Mouse (Mus musculus) urinary bladder, adult 2 months (tissue): ENCODE measurements at regions not wholly inside any gene's neighbourhood (a gene's known extent, or its start where the extent isn't known, plus 50 kb on each side); places are given as distances from the start of the nearest gene placed in this dataset.

Source experiments
- DNase-seq: peaks from one replicate; pipeline ENCODE4 v3.0.0; 2022; ENCODE audit warnings: low spot score

- no peak for DNase-seq
Measured at GRCm38 (mm10) chr3:149110831-149111230, 120.5 kb upstream of the Adgrl2 start.

- DNase-seq, result no peak
Measured at GRCm38 (mm10) chr3:149105709-149106450, 115.5 kb upstream of the Adgrl2 start.

DNA sequence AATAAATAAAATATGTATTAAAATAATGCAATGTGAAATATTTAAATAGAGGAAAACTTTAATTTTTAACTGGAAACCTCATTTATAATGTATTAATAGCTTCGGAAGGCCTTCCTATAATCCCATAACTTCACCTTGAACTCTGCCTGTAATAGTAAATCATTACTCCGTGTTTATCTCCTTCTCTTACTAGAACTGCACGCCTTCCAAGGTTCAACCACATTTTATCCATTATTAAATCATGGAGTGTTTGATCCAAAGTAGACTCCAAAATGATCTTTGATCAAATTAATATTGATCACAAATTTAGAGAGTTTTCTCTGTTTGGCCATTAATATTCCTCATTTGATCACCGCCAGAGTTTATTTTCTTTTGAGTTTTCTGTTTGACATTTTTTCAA is 114.8 kb upstream of the Adgrl2 start:
- DNase-seq, result no peak

DNA sequence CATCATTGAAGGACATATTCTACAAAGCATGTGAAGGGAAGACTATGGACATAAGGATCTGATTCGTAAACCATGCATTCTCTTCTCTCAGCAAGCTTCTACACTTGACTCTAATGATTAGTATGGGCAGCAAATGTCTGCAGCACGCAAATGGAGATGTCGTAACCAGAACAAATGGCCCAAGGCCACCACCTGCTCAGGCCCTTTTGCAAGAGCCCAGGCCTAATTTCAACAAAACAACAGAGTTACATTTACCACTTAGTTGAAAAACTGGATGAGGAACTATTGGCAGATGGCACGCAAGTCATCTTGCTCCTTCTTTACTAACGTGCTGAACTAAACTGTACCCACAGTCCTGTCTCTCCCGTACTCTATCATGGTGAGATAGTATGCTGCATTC is 113.7 kb upstream of the Adgrl2 start:
- DNase-seq, result no peak

DNA sequence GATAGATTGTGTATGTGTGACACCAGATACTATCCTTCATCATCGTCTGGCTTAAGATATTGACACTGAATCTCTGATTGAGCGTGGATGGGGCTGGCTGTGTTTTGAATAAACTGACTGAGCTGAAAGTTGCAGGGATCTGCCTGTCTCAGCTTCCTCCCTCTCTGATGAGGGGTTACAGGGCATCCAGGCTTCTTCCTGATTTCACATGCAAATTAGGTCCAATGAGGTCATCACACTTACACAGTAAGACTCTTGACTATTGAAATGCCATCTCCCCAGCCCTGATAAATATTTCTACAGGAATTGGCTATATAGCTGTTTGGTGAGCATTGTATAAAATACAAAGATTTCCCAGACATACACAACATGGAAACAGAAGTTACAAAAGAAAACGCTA is 113.1 kb upstream of the Adgrl2 start:
- DNase-seq, result no peak

GRCm38 (mm10) chr3:149102846-149103245 is 112.5 kb upstream of the Adgrl2 start:
- no peak for DNase-seq

- DNase-seq, result no peak
Measured at GRCm38 (mm10) chr3:149101785-149102184, 111.4 kb upstream of the Adgrl2 start.

- no peak for DNase-seq
Measured at GRCm38 (mm10) chr3:149098764-149099163, 108.4 kb upstream of the Adgrl2 start.

DNA sequence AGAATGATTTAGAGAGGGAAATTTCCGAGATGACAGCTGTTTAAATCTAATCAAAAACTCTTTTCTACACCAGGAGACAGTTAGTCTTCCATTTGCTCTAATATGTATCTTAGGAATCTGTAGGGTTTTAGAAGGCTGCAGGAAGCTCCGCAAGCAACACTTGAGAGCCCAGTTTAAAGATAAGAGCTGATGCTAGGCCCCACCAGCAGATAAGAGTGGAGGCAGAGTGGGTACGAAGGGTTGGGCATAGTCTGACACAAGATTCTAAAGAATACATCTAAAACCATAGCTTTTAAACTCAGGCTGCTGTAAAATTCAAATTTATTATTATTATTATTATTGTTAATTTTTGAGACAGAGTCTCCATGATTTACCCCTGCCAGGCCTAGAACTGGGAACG is 106.7 kb upstream of the Adgrl2 start:
- DNase-seq, result no peak

DNA sequence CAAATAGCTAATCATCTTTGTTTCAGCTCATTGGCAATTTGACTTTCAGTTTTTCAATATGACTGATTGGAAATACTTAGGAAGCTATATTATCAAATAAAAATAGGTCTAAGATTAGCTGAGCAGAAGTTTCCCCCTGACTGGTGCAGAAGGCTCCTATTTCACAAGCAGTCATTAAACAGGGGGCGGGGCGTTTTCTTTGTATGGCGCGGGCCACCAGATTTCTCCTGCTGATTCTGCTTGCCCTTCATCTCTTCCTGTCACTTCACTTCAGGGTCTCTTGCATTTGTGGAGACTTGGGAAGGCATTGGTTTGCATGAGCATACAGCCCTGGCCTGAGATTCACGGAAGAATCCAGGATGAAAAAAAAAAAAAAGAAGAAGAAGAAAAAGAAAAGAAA is 102.3 kb upstream of the Adgrl2 start:
- no peak for DNase-seq

GRCm38 (mm10) chr3:149090103-149090502 is 99.7 kb upstream of the Adgrl2 start:
- DNase-seq, result no peak

DNA sequence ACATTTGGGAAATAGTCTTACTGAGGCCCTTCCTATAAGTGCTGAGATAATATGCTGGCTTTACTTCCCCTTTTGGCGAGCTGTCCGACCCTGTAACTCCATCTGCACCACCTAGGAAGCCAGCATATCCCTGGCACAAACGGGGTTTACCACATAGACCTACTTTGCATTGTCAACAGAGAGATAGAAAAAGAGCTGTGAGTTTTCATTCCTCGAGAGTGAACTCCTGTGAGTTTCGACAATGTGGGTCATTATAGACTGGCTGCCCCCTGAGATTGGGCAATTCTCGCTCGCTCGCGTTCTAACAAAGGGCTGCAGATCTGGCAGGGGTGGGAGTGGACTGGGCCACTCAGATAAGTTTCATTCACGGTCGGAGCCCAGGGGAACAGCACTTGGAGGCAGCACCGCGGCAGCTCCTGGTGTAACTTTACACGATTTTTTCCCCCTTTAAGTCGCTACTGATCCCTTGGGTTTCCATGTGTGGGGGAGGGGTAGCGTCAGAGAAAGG is 98.3 kb upstream of the Adgrl2 start:
- no peak for DNase-seq

- no peak for DNase-seq
Measured at GRCm38 (mm10) chr3:149087488-149087887, 97.1 kb upstream of the Adgrl2 start.

- no peak for DNase-seq
Measured at GRCm38 (mm10) chr3:149086704-149087103, 96.3 kb upstream of the Adgrl2 start.

- no peak for DNase-seq
Measured at GRCm38 (mm10) chr3:149086086-149086485, 95.7 kb upstream of the Adgrl2 start.

- no peak for DNase-seq
Measured at GRCm38 (mm10) chr3:149084861-149085598, 94.7 kb upstream of the Adgrl2 start.

- no peak for DNase-seq
Measured at GRCm38 (mm10) chr3:149083391-149083790, 93.0 kb upstream of the Adgrl2 start.

GRCm38 (mm10) chr3:149078881-149079280 is 88.5 kb upstream of the Adgrl2 start:
- no peak for DNase-seq

DNA sequence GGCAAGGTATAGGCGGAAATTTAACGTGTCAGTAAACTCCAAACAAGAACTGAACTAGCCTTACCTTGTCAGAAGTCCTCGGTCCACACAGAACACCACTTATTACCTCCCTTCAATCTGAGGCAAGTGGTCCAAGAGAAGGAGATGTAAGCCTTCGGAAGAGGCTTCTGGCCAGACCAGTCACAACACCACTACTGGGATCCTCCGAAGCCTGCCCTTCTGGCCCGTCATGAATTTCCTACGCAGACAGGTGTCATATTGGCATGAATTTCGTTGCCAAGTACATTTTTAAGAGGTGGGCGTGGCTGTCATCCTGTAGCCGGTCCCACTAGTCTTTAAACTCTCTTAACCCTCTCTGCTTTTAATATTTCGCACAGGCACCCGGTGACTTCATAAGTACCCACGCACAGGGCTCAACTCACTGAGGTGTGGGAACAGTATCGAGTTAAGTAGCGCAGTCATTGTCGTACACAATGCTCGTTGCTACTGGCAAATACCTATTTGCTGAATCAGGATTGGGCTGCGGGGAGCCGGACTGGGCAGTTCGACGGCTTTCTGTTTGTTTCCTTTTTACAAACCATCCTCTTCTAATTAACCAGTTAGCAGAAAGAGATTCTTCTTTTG is 86.7 kb upstream of the Adgrl2 start:
- peak; percentile 34 for DNase-seq

DNA sequence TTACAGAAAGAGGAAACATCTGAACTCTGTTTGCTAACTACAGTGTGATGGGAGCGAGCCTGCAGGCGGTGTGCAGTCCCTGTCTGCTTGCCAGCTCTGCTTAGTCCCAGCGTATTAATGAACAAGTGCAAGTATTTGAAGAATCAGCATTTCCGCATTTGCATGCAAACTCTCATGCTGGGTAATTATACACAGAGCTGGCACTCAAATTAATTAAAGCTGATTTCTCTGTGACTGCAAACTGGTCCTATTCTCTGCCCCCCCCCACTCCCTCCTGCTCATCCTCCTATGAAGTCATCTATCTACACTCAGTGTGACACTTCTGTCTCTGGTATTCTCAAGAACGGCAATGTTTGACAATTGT is 85.1 kb upstream of the Adgrl2 start:
- DNase-seq, result no peak

DNA sequence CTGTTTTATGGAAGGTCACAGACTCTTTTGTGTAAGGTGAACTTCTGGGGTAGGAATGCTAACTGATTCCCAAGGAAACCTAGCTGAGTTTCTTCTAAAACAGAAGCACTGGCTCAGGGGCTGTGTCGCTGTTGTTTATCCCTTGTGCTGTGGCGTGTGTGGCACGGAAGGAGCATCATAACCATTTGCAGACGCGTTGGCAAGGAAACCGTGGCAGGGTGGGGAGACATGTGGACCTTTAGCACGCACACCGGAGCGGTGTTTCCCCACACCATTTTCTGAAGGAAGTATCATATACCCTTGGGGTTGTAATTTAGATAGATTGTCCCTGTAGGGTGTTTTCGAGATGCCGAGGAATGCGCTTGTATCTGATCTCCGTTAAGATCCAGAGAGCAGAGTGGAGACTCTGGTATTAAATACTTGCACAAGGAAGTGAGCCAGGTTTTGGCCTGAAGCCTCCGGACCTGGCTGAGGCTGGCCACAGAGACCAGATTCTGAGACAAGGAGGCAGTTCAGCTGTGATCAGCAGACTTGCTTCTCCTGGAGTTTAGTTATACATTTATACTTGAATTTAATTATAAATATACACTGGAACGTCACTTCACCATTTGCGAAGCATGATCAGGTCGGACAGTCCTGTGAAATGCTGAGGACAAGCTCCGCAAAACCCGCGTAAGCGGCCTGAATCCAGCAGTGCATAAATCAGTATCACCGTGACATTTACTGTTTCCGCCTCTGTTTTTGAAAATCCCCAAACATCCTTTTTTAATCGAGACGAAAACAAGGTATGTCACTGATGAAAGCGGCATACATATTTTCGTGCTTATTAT is 84.5 kb upstream of the Adgrl2 start:
- no peak for DNase-seq

DNA sequence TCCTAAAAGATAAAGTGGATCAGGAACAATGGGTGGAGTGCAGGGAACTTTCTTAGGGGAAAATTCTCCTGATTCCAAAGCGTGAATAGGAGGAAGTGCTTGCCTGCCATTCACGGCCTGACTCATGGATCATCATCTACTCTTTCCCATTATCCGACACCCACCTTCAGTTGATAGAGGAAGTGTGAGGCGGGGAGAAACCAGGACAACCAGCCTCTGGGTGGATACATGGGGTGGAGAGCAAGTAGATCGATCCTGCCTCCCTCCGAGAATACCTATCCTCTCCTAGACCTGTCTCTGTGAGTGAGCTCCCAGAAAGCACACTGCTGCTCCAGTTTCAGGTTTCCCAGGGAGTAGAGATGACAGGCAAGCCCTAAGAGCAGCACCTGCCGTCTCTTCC is 79.8 kb upstream of the Adgrl2 start:
- DNase-seq, result no peak
